ENCODE assay signal across 8 mouse cellular contexts in the genomic region with DNA sequence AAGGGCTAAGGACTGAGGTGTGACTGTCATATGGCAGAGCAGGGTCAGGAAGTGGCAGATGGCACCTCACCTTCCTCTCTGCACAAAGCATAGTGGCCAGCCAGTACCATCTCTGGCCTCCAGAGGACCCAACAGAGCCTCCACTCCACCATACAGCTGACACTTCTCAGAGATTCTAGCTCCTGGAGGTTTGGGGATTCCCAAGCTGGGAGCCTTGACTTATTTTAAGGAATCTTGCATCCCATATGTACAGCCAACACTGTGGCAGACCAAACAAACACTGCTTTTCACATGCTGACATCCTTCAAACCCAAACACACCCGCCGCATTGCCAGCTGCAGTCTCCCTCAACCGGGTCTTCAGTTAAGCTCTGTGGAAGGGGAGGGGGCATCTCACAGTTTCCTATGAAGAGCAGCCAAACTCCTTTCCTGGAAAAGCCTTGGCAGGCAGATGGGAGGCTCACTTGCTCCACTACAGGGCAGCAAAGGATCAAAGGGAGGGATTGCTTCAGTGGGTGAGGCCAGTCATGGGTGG.
A peak's percentile ranks its signal among the peaks of the same experiment; 100 is the strongest.
DNase-seq lines count a peak whose midpoint lies in the region; ATAC-seq and TF ChIP-seq lines count a peak whose summit lies in the region.

No protein-coding gene starts in this region.

- no peaks in the 10 kb centered on the region for H3K9me3 ChIP-seq in forebrain, embryonic 14.5 days (replicated peaks; ENCODE audit: control insufficient read depth, low read length)
- no peaks in the 10 kb centered on the region for H3K9me3 ChIP-seq in forebrain, embryonic 12.5 days
- no peaks in the 10 kb centered on the region for H3K9me3 ChIP-seq in lung, embryonic 16.5 days (ENCODE audit: control insufficient read depth, low read length)

- H3K4me3 ChIP-seq in forebrain, embryonic 14.5 days (ENCODE audit: low read depth, low read length) = no peak overlapping the region
- H3K4me3 ChIP-seq in forebrain, embryonic 12.5 days (replicated peaks) = no peak overlapping the region
- H3K4me3 ChIP-seq in lung, embryonic 16.5 days (ENCODE audit: low read length) = no peak overlapping the region
- no peak overlapping the region for H3K4me3 ChIP-seq in cortical plate, adult 2 months (ENCODE audit: insufficient read depth, low read length)

- 31% methylated on average over 3 of the region's 3 CpGs for WGBS in forebrain, embryonic 14.5 days
- 66% methylated on average over 3 of the region's 3 CpGs for WGBS in forebrain, embryonic 12.5 days
- WGBS in lung, embryonic 16.5 days = 49% methylated on average over 3 of the region's 3 CpGs

- H3K4me2 ChIP-seq in forebrain, embryonic 14.5 days (ENCODE audit: low read length) = no peak overlapping the region
- no peak overlapping the region for H3K4me2 ChIP-seq in forebrain, embryonic 12.5 days
- H3K4me2 ChIP-seq in lung, embryonic 16.5 days (ENCODE audit: low read depth, low read length) = no peak overlapping the region

- no peak overlapping the region for H3K9ac ChIP-seq in forebrain, embryonic 14.5 days (ENCODE audit: low read length)
- no peak overlapping the region for H3K9ac ChIP-seq in forebrain, embryonic 12.5 days
- H3K9ac ChIP-seq in lung, embryonic 16.5 days (ENCODE audit: low read length) = no peak overlapping the region

- H3K27me3 ChIP-seq in forebrain, embryonic 14.5 days (replicated peaks; ENCODE audit: control insufficient read depth, insufficient read depth, low read length) = no peaks in the 10 kb centered on the region
- no peaks in the 10 kb centered on the region for H3K27me3 ChIP-seq in forebrain, embryonic 12.5 days
- no peaks in the 10 kb centered on the region for H3K27me3 ChIP-seq in lung, embryonic 16.5 days (ENCODE audit: control insufficient read depth, insufficient read depth, low read depth, low read length)
- no peaks in the 10 kb centered on the region for H3K27me3 ChIP-seq in splenic B cell, adult 2 months (ENCODE audit: control insufficient read depth, insufficient read depth, low read length, poor library complexity, severe bottlenecking)

- peaks cover 4% of the 10 kb centered on the region; the same call in 1 of the 2 replicates for H3K4me1 ChIP-seq in forebrain, embryonic 14.5 days (ENCODE audit: control insufficient read depth, insufficient read depth, low read length)
- peaks cover 10% of the 10 kb centered on the region; the same call in 1 of the 2 replicates for H3K4me1 ChIP-seq in forebrain, embryonic 12.5 days
- H3K4me1 ChIP-seq in lung, embryonic 16.5 days (replicated peaks; ENCODE audit: control insufficient read depth, insufficient read depth, low read length) = peaks cover 3% of the 10 kb centered on the region; the same call in 1 of the 2 replicates
- peaks cover 2% of the 10 kb centered on the region; the same call in 1 of the 2 replicates for H3K4me1 ChIP-seq in cortical plate, adult 2 months (ENCODE audit: control insufficient read depth, insufficient read depth, low read length)

- no peaks in the 10 kb centered on the region for H3K36me3 ChIP-seq in forebrain, embryonic 14.5 days (ENCODE audit: control insufficient read depth, insufficient read depth, low read length)
- H3K36me3 ChIP-seq in forebrain, embryonic 12.5 days (replicated peaks) = peaks cover 8% of the 10 kb centered on the region; the same call in 1 of the 2 replicates
- H3K36me3 ChIP-seq in lung, embryonic 16.5 days (ENCODE audit: control insufficient read depth, insufficient read depth, low read length) = no peaks in the 10 kb centered on the region
- H3K36me3 ChIP-seq in splenic B cell, adult 2 months (ENCODE audit: control insufficient read depth, insufficient read depth, low read length, poor library complexity, severe bottlenecking) = peaks cover 13% of the 10 kb centered on the region

- ATAC-seq in forebrain, embryonic 14.5 days = peak; percentile 90
- no peak for ATAC-seq in forebrain, embryonic 12.5 days (ENCODE audit: low FRiP score)
- peak; percentile 69 for ATAC-seq in lung, embryonic 16.5 days (ENCODE audit: low read depth)

- peak overlapping the region; percentile 17; the same call in 1 of the 2 replicates for H3K27ac ChIP-seq in forebrain, embryonic 14.5 days (ENCODE audit: low read depth, low read length)
- no peak overlapping the region for H3K27ac ChIP-seq in forebrain, embryonic 12.5 days
- H3K27ac ChIP-seq in lung, embryonic 16.5 days (ENCODE audit: low read length) = peak overlapping the region; percentile 30; the same call in 1 of the 2 replicates
- H3K27ac ChIP-seq in cortical plate, adult 2 months (ENCODE audit: insufficient read depth, low read length) = no peak overlapping the region

- no peak for TF ChIP-seq POLR2A in cortical plate, adult 2 months (IDR thresholded peaks at IDR 0.05; ENCODE audit: extremely low read depth, insufficient read depth, low read length)

- TF ChIP-seq CTCF in cortical plate, adult 2 months (IDR thresholded peaks at IDR 0.05; ENCODE audit: extremely low read depth, insufficient read depth, low read length) = 0 out of 2 replicates have a peak, but pooled peaks have one; percentile 24

- DNase-seq in forebrain, embryonic 14.5 days (ENCODE audit: low spot score) = peak; percentile 88
- DNase-seq in lung, adult 18-20 months = no peak
- DNase-seq in splenic B cell, adult 2 months (ENCODE audit: low read depth, low spot score) = peak; percentile 61
- DNase-seq in kidney, adult 18-20 months = no peak
- no peak for DNase-seq in adrenal gland, postnatal 14 days

Comparison
In these comparisons a context has a peak if more than half of its experiments do, and no peak if none do; other contexts are left out.
1. H3K27ac ChIP-seq: peak in forebrain, embryonic 14.5 days (single experiment) and lung, embryonic 16.5 days (single experiment); none in forebrain, embryonic 12.5 days (single experiment) and cortical plate, adult 2 months (single experiment).
2. DNase-seq: peak in forebrain, embryonic 14.5 days (single experiment) and splenic B cell, adult 2 months (single experiment); none in lung, adult 18-20 months (0 of 2), kidney, adult 18-20 months (single experiment) and adrenal gland, postnatal 14 days (single experiment).